Mouse (Mus musculus): ENCODE results near the gene Tbc1d9. TPM values are rescaled to one million over a fixed set of nuclear protein-coding genes. Genes with fewer than 3 reads are reported as not detected.

The Tbc1d9 gene
- polyA plus RNA-seq, 1 experiment from 2014 or later = 0.71 TPM

DNA sequence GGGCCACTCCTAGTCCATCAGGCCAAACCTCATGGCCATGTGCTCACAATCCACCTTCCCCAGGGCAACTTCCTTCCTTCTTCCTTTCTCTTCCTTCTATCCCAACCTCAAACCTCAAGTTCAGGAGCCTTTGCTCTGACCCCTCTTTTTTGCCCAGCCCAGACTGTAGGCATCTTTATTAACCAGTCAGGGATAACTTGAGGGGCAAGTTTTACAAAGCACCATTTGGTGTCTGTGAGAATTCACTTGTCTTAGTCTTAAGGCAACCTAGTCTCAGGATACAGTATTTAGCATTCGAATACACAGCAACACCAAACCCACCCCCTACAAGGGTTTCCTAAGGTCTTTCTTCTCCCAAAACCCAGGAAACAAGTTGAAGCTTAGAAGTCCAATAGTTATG lies 5.5 kb upstream of the Tbc1d9 start:
- no peaks in the 10 kb centered on the region for H3K36me3 ChIP-seq

DNA sequence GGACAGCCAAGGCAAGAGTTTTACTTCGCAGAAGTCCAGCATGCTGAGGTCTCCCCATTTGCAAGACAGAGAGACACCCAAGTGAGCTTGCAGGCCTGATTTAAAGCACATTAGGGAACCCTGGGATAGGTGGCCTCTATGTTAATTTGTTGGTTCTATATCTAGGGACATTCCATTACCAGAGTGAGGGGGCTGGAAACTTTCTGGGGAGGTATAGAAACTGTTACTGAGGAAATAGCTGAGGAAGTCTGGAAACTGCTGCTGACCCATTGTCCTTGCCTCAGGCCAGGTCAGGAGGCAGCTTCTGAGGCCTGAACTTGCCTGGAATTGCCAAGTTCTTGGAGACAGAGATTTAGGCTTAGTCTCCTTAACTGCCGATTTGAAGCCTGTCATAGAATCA lies 4.5 kb upstream of the Tbc1d9 start:
- H3K4me1 ChIP-seq (replicated peaks) = peaks cover 4% of the 10 kb centered on the region; the same call in 1 of the 2 replicates
- no peak overlapping the region for H3K4me3 ChIP-seq (replicated peaks)
- WGBS (ENCODE audit: insufficient replicate concordance) = 59% methylated on average over 2 of the region's 2 CpGs
- DNase-seq = no peak
- no peaks in the 10 kb centered on the region for H3K9me3 ChIP-seq (replicated peaks)
- no peak overlapping the region for H3K27ac ChIP-seq
- H3K9ac ChIP-seq = no peak overlapping the region
- no peak overlapping the region for H3K4me2 ChIP-seq
- H3K27me3 ChIP-seq = peaks cover 25% of the 10 kb centered on the region
- no peaks in the 10 kb centered on the region for H3K36me3 ChIP-seq
- no peak for ATAC-seq (ENCODE audit: low read depth)

More for the DNA sequence above, 5.5 kb upstream of the Tbc1d9 start:
- H3K4me1 ChIP-seq (replicated peaks) = 0 out of 2 replicates have a peak, but pooled peaks cover 2% of the 10 kb centered on the region
- H3K9ac ChIP-seq = no peak overlapping the region
- 51% methylated on average over 1 of the region's 1 CpGs for WGBS (ENCODE audit: insufficient replicate concordance)
- ATAC-seq (ENCODE audit: low read depth) (no peak), DNase-seq (no peak)
- no peaks in the 10 kb centered on the region for H3K9me3 ChIP-seq (replicated peaks)
- no peak overlapping the region for H3K4me3 ChIP-seq (replicated peaks)
- H3K27me3 ChIP-seq = peaks cover 15% of the 10 kb centered on the region
- H3K27ac ChIP-seq = no peak overlapping the region
- H3K4me2 ChIP-seq = no peak overlapping the region

DNA sequence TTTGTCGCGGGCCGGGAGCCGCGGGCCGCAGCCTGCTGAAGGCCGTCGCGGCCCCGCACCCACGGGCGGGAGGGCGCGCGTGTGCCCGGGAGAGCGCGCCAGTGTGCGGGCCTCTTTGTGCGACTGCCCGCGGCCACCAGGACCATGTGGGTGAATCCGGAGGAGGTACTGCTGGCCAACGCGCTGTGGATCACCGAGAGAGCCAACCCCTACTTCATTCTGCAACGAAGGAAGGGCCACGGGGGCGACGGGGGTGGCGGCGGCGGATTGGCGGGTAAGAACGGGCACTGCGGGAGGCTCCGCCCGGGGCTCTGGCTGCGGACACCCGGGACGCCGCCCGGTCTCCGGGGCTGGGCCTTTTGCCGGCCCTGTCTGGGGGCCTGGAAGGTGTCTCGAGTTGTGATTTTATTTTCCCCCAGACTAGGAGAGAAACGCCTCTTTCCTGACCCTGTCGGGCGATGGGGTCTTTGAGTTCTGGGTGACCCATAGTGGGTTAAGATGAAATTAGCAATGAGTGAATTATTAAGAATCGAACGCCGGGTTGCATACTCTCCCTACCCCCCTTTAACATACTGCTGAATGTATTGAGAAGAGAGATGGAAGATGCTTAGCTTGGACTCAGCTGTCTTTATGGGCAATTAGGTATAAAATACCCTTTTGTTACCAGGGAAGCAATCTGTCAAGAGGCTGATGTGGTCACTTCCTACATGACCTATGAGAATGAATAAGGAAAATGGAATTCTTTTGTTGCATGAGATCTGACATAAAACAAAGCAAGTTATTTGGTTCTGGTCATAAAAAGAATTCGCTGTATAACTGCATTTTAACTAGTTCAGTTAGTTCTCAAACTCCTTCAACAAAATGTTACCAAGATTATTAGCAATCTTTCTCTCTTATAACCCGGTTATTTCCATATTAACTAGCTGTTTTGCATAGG lies 1.0 kb downstream of the Tbc1d9 start, which contains the start of gene Gm10645:
Gm10645 (minus strand) TSS at position 240 of the 937 bp plus-strand sequence.
- Histone ChIP-seq H3K9ac (peak within 1 kb of the TSS; percentile 68), H3K27me3 (peaks cover 51% of the 10 kb centered on the region), H3K4me3 (replicated peaks) (peak within 1 kb of the TSS; percentile 64), H3K27ac (peak within 1 kb of the TSS; percentile 59), H3K4me1 (replicated peaks) (peaks cover 13% of the 10 kb centered on the region), H3K4me2 (peak within 1 kb of the TSS; percentile 76), H3K9me3 (replicated peaks) (no peaks in the 10 kb centered on the region), H3K36me3 (no peaks in the 10 kb centered on the region)
- WGBS (ENCODE audit: insufficient replicate concordance) = 4% methylated on average over 54 of the region's 54 CpGs
- DNase-seq (no peak), ATAC-seq (ENCODE audit: low read depth) (peak; percentile 49)

DNA sequence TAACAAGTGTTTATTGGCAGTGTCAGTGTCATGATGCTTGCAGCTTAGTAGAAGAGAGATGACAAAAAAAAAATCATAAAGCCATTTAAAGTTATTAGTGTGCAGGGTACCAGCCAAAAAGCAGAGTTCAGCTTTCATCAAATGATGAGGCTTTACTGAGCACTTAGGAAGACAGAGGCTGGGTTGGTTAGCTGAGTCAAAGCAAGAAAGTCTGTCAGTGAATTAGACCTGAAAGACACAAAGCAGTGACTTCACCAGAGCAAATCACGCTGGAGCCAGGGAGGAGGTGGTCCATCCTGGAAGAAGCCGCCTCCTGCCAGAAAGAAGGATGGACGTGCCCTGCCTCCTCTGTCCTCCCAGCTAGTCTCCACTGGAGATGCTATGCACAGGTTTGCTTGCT lies 2.8 kb downstream of the Tbc1d9 start:
- Histone ChIP-seq H3K9ac (no peak overlapping the region), H3K9me3 (replicated peaks) (no peaks in the 10 kb centered on the region), H3K27ac (no peak overlapping the region), H3K36me3 (no peaks in the 10 kb centered on the region), H3K4me3 (replicated peaks) (no peak overlapping the region), H3K4me1 (replicated peaks) (peaks cover 13% of the 10 kb centered on the region), H3K27me3 (peaks cover 51% of the 10 kb centered on the region), H3K4me2 (no peak overlapping the region)
- 65% methylated on average over 3 of the region's 3 CpGs for WGBS (ENCODE audit: insufficient replicate concordance)
- DNase-seq (no peak), ATAC-seq (ENCODE audit: low read depth) (no peak)

DNA sequence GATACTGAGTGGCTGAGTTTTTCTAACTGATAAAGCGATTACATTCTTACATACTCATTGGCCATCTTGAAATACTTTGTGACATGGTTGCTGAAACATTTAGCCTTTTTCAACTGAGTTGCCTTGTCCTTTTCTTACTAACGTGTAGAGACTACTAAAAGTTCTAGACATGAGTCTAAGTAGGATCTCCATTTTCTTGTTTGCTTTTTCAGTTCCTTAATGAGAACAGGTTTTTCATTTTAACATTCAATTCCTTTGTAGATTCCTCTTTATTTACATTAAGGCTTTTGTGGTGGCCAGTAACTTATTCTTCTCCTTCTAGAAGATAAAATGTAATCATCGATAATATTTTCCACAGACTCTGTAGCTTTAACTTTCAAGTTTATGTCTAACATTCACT lies 4.0 kb downstream of the Tbc1d9 start:
- Histone ChIP-seq H3K36me3 (no peaks in the 10 kb centered on the region), H3K4me3 (replicated peaks) (no peak overlapping the region), H3K27ac (no peak overlapping the region), H3K27me3 (peaks cover 41% of the 10 kb centered on the region), H3K9ac (no peak overlapping the region), H3K4me1 (replicated peaks) (peaks cover 13% of the 10 kb centered on the region), H3K4me2 (no peak overlapping the region), H3K9me3 (replicated peaks) (no peaks in the 10 kb centered on the region)
- DNase-seq = no peak
- 59% methylated on average over 3 of the region's 3 CpGs for WGBS (ENCODE audit: insufficient replicate concordance)
- no peak for ATAC-seq (ENCODE audit: low read depth)

DNA sequence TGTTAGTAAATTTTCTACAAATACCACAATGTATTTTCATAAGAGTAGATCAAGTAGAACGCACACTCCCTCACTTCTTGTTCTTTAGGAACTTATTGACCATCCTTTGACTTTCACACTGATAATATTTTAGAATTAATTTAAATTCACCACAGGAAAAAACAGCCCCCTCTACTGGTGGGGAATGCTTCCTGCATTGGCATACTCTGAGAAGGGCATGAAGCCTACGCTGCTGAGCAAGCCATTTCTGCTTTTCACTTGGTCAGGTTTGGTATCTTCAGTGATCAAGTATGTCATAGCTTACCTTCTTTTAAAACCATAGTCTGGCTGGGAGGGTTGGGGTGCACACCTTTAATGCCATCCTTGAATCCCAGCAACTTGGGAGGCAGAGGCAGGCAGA lies 4.6 kb downstream of the Tbc1d9 start:
- no peak overlapping the region for H3K27ac ChIP-seq
- DNase-seq = no peak
- ATAC-seq (ENCODE audit: low read depth) = no peak
- H3K27me3 ChIP-seq = peaks cover 35% of the 10 kb centered on the region
- 62% methylated on average over 2 of the region's 2 CpGs for WGBS (ENCODE audit: insufficient replicate concordance)
- H3K9me3 ChIP-seq (replicated peaks) = no peaks in the 10 kb centered on the region
- H3K36me3 ChIP-seq = no peaks in the 10 kb centered on the region
- no peak overlapping the region for H3K9ac ChIP-seq
- no peak overlapping the region for H3K4me3 ChIP-seq (replicated peaks)
- H3K4me2 ChIP-seq = no peak overlapping the region
- H3K4me1 ChIP-seq (replicated peaks) = peaks cover 13% of the 10 kb centered on the region

DNA sequence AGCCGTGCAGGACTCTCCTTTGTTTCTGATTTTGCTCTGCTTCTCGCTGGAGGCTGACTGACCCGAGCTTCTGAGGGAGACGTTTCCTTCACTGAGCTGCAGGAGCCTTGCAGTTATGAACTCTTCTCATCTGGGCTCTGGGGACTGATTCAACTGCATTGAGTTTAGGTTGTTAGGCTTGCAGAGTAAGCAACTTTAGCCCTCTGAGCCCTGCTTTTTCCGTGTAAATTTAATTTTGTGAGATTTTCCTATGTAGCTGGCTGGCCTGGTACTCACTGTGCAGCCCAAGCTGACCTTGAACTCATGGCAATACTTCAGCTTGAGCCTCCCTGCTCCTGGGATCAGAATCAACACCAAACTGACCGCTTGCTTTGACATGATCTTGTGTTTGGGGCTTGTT lies 5.7 kb downstream of the Tbc1d9 start:
- Histone ChIP-seq H3K9me3 (replicated peaks) (no peaks in the 10 kb centered on the region), H3K4me3 (replicated peaks) (no peak overlapping the region), H3K4me2 (no peak overlapping the region), H3K27ac (no peak overlapping the region), H3K4me1 (replicated peaks) (peaks cover 6% of the 10 kb centered on the region), H3K9ac (no peak overlapping the region), H3K27me3 (peaks cover 24% of the 10 kb centered on the region), H3K36me3 (no peaks in the 10 kb centered on the region)
- ATAC-seq (ENCODE audit: low read depth) (no peak), DNase-seq (no peak)
- 50% methylated on average over 6 of the region's 6 CpGs for WGBS (ENCODE audit: insufficient replicate concordance)

DNA sequence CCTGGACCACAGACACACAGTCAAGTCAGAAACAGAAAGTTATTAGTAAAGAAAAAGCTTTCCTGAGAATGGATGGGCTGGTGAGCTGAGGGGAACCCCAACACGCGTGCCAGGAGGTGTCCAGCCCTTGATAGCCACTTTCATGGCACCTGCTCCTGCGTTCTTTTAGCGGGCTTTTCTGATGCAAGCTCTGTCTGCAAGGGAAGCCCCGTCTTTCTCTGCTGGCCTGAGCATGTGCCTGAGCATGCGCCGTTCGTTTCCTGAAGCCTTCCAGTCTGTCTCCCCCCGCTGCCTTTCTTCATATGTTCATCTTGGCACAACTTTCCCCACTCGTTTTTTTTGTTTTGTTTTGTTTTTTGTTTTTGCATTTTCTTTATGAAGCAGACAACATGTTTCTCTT lies 10.5 kb downstream of the Tbc1d9 start:
- Histone ChIP-seq H3K4me3 (replicated peaks) (no peak overlapping the region), H3K27ac (no peak overlapping the region), H3K4me1 (replicated peaks) (peaks cover 18% of the 10 kb centered on the region), H3K9ac (no peak overlapping the region), H3K36me3 (no peaks in the 10 kb centered on the region), H3K27me3 (no peaks in the 10 kb centered on the region), H3K4me2 (no peak overlapping the region), H3K9me3 (replicated peaks) (no peaks in the 10 kb centered on the region)
- ATAC-seq (ENCODE audit: low read depth) (no peak), DNase-seq (no peak)
- WGBS (ENCODE audit: insufficient replicate concordance) = 59% methylated on average over 10 of the region's 10 CpGs

DNA sequence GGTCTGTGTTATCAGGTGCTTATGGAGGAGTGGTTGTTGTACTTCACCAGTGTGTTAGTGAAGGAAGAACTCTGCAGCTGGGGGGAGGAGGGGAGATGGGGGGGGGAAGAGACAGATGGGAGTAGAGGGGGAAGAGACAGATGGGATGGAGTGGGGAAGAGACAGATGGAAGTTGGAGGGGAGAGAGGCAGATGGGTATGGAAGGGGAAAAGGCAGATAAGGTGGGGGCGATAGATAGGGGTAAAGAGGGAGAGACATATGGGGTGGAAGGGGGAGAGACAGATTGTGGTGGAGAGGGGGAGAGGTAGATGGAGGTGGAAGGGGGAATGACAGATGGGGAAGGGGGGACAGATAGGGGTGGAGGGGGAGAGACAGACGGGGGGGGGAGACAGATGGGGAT lies 11.6 kb downstream of the Tbc1d9 start:
- no peaks in the 10 kb centered on the region for H3K36me3 ChIP-seq
- WGBS (ENCODE audit: insufficient replicate concordance) = 57% methylated on average over 2 of the region's 2 CpGs

DNA sequence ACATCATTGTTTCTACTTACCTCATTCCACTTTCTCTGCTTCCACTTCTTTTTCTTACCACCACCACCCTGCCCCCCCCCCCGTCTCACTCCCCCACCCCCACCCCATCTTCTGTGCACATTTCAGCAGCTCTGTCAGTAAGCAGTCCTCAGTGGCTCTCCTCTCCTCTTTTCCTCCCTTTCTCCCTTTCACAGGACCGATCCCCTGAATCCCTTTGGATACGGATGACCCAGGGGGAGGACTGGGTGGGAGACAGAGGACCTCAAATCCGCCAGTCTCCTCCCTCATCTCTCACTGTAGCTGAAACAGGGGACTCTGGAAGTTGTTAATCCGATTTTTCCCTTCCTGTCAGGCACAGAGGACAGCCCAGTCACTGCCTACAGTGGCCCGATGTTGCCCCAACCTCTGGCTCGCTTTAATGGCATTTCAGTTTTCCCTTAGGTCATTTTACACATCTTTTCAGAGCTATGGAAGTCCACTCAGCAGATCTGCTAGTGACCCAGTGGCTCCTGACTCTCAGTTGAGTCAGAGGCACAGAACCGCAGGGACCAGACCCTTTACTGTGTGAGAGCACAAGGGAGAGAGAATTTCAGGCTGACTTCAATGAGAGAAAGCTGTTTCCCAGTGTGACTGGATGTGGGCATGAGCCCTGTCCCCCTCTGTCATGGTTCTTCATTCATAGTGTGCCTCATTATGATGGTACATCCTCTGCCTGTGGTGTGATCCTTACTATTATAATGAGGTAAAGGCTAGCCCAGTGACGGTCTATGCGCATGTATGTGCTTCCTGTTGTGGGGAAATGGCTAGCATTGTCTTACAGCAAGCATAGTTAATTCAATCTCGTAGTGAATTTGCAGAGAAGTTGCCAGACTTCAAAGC lies 12.4 kb downstream of the Tbc1d9 start:
- H3K27me3 ChIP-seq = no peaks in the 10 kb centered on the region
- DNase-seq = no peak
- 24% methylated on average over 11 of the region's 11 CpGs for WGBS (ENCODE audit: insufficient replicate concordance)
- H3K9ac ChIP-seq = no peak overlapping the region
- peaks cover 16% of the 10 kb centered on the region for H3K4me1 ChIP-seq (replicated peaks)
- no peak for ATAC-seq (ENCODE audit: low read depth)
- no peaks in the 10 kb centered on the region for H3K9me3 ChIP-seq (replicated peaks)
- no peak overlapping the region for H3K4me3 ChIP-seq (replicated peaks)
- H3K4me2 ChIP-seq = peak overlapping the region; percentile 27
- peak overlapping the region; percentile 44 for H3K27ac ChIP-seq
- no peaks in the 10 kb centered on the region for H3K36me3 ChIP-seq

More for the DNA sequence above, 11.6 kb downstream of the Tbc1d9 start:
- H3K27ac ChIP-seq = no peak overlapping the region
- DNase-seq = no peak
- no peak overlapping the region for H3K4me3 ChIP-seq (replicated peaks)
- H3K27me3 ChIP-seq = no peaks in the 10 kb centered on the region
- no peak overlapping the region for H3K4me2 ChIP-seq
- H3K9me3 ChIP-seq (replicated peaks) = no peaks in the 10 kb centered on the region
- H3K4me1 ChIP-seq (replicated peaks) = peaks cover 16% of the 10 kb centered on the region
- no peak for ATAC-seq (ENCODE audit: low read depth)
- H3K9ac ChIP-seq = no peak overlapping the region

DNA sequence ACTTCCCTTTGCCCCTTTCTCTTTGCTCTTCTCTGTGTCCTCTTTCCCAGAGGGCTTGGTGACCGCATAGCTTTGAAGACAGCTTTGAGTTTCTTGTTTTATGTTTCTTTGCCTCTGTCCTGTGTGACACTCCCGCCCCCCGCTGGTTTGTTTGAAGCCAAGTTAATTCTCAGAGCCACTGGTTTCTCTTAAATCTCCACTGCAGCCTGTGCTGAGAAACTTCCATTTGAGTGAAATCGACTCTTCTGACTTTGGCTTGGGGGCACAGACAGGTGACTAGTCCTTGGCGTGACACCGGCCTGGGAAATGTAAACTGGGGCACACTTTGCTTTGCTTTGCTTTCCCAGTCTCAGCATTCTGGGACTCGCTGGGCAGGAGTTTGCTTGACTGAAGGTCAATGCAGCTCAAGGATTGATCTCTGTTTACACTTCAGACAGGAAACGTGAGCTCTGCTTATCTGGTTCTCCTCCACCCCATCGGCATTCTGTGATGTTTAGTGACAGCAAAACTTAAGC lies 13.1 kb downstream of the Tbc1d9 start:
- peak; percentile 48; the same call in 1 of the 2 replicates for ATAC-seq (ENCODE audit: low read depth)
- Histone ChIP-seq H3K4me3 (replicated peaks) (no peak overlapping the region), H3K27ac (peak overlapping the region; percentile 44), H3K9ac (no peak overlapping the region), H3K4me1 (replicated peaks) (peaks cover 16% of the 10 kb centered on the region), H3K27me3 (no peaks in the 10 kb centered on the region), H3K36me3 (no peaks in the 10 kb centered on the region), H3K4me2 (peak overlapping the region; percentile 27), H3K9me3 (replicated peaks) (no peaks in the 10 kb centered on the region)
- DNase-seq = no peak
- WGBS (ENCODE audit: insufficient replicate concordance) = 7% methylated on average over 9 of the region's 9 CpGs

Measured in liver, embryonic 13.5 days (tissue).